Mouse (Mus musculus): ENCODE results near the gene Atxn2.

- TF ChIP-seq CTCF (IDR thresholded peaks at IDR 0.05; ENCODE audit: insufficient read depth, low read depth, low read length) (no peak), POLR2A (IDR thresholded peaks at IDR 0.05; ENCODE audit: insufficient read depth, low read depth, low read length) (no peak)
These were observed 127.4 kb downstream of the Atxn2 start for GRCm38 (mm10) chr5:121838341-121839127.
